Mouse (Mus musculus) liver, postnatal 0 days (tissue): ENCODE measurements around the gene Gm45140.

Source experiments
- CTCF ChIP-seq: sonication (generic); IDR thresholded peaks from 2 replicates; pipeline ENCODE4 v1.5.1; 2016; ENCODE audit warnings: antibody characterized with exemption, low read depth
- EP300 ChIP-seq: IDR thresholded peaks from 2 replicates; pipeline ENCODE4 v1.6.1; 2016; ENCODE audit warnings: antibody characterized with exemption, low read depth, mild to moderate bottlenecking

DNA sequence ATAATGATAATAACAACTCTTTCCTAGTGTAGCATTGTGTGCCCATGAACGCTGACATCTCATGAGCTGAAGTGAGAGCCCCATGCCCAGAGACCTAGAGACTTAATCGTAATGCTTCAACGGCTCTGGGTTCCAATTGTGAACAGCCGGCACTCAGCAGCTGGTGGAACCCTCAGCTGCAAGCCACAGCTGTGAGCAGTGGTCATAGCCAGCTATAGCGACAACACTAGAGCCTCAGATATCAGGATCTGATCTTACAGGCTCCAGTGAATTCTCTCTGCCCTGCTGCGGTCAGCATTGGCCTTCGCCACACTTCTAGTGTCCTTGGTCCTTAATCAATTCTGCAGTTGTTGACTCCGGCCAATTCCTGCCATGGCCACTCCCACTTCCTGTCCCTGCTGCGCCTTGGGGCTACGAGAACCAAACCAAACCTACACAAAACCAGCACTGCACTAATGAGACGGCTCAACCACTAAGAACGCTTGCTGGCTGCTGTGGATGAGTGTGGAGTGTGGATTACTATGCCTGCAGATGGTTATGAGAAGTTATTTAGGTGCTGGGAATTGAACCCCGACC lies 40.6 kb upstream of the Gm45140 start:
- TF ChIP-seq CTCF (no peak), EP300 (no peak)
